Mouse (Mus musculus) inflammation-experienced regulatory T-cells, adult 6 months (primary cell): ENCODE results near the gene Trim46. TPM values are rescaled to one million over a fixed set of nuclear protein-coding genes. Genes with fewer than 3 reads are reported as not detected.

Experiments
- ATAC-seq: one replicate; pipeline ENCODE4 v1.8.0; 2017
- polyA plus RNA-seq, 3 experiments: library from polyadenylated mRNA; unstranded; fragments of 100-300 nt; shearing (Covaris generic); gene quantifications; one replicate each; pipeline ENCODE4 v1.2.1; 2017

Trim46 gene
- polyA plus RNA-seq, 3 experiments from 2014 or later: 2.6 to 5.5 (median 3.4) TPM

DNA sequence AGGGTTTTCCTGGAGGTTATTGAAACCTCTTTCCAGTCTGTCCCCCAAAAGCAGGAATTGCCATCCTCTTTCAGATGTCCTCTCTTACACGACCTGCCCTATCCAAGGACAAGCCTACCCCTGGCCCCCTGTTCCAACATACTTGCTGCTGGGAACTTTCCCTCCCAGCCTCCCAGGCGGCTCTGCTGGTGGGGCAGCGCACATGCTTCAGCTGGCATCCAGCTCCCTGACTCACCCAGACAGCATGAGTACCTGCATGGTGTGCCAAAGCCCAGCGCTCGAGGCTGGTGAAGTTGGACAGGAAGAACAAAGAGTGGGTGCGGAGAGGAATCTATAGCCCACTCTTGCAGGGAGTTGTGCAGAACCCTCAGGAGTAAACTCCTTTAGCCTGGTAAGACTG, 24.8 kb upstream of the Trim46 start:
- ATAC-seq: no peak

DNA sequence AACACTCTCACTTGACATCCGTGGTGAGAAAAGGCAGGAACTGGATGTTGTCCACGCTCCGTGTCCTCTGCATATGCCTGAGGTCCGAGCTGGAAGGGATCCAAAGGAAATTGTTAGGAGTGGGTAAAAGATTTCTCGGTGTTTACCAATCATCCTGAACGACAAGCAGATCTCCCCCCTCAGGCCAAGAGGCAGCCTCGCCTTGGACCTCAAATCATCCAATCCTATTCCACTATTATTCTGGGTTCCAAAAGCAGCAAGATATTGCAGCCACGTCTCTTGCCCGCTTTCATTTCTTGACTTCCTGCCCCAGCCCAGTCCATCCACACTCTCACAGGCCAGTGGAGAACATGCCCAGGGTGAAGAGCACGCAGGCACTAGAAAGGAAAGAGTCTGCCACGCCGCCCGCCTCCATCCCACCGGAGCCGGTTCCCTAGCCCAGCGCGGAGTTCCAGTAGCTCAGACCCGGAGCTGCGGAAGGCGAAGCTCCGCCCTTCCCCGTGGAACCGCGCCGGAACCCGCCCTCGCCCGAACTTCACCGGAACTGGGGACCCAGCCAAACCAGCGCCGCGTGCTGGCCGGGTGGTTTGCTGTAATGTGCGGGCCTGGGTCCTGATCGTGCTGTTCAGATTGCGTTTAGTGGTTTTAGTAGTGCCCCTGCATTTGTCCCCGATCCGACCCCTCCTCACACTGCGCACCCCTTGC, 24.1 kb upstream of the Trim46 start, which contains the start of gene Slc50a1:
Gene Slc50a1 (minus strand): TSS at position 520 of the 705 bp plus-strand sequence.
- ATAC-seq: peak; percentile 77

- no peak for ATAC-seq
Observed at GRCm38 (mm10) chr3:89268916-89269315, 22.8 kb upstream of the Trim46 start.

DNA sequence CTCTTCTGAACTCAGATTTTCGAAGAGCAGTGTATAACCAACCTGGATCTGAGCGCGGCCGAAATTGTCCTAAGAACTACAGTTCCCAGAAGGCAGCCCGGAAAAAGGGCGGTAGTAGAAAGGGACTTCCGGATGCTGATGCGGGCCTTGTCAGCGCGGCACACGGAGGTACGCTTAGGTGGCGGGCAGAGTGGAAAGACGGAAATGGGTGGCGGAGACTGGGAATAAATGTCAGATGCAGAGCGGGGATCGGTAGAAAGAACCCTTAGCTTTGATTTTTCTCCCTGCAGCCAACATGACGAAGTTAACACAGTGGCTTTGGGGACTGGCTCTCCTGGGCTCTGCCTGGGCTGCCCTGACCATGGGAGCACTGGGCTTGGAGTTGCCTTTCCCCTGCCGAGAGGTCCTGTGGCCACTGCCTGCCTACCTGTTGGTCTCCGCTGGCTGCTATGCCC, 20.4 kb upstream of the Trim46 start:
- ATAC-seq: peak; percentile 93

- no peak for ATAC-seq
Observed at GRCm38 (mm10) chr3:89262417-89262816, 16.3 kb upstream of the Trim46 start.

GRCm38 (mm10) chr3:89260211-89260610, 14.1 kb upstream of the Trim46 start:
- no peak for ATAC-seq

DNA sequence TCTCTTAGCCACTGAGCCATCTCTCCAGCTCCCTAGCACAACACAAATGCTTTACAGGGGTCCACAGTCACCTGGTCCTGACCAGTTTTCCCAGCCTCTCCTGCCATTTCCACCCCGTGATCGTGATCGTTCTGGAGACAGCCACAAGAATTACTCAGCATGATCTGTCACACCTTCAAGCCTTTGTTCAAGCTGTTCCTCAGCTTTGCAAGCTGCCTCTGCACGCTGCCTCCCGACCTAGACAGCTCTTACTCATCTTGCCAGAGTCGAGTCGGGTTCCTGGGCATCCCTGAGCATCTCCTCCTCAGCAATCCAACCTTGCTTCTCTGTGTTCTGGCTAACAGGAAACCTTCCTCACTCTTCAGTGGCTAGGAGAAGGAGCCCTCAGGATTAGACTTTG, 13.0 kb upstream of the Trim46 start, which contains the start of gene Dpm3:
Gene Dpm3 (plus strand): TSS at position 283 of the 400 bp plus-strand sequence.
- ATAC-seq: no peak

DNA sequence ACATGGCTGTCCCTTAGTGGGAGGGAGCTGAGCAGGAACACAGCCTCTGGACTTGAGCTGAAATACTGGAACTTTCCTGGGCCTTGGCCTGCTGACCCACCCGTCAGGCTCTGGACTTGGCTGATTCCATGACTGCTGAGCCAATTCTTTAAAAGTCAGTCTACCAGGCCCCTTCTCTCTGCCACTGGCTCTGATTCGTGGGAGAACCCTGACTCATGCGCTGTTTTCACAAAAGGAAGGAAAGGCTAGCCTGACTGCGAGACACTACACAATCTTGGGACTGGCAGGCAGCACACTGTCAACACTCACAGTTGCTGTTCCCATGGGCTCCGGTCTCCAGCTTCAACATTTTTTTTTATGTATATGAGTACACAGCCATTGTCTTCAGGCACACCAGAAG, 10.1 kb upstream of the Trim46 start:
- ATAC-seq: no peak

GRCm38 (mm10) chr3:89254994-89255393, 8.9 kb upstream of the Trim46 start:
- ATAC-seq: no peak

- peak; percentile 58 for ATAC-seq
Observed at GRCm38 (mm10) chr3:89251365-89251895, 5.3 kb upstream of the Trim46 start.

GRCm38 (mm10) chr3:89250435-89251040, 4.4 kb upstream of the Trim46 start:
- ATAC-seq: no peak

DNA sequence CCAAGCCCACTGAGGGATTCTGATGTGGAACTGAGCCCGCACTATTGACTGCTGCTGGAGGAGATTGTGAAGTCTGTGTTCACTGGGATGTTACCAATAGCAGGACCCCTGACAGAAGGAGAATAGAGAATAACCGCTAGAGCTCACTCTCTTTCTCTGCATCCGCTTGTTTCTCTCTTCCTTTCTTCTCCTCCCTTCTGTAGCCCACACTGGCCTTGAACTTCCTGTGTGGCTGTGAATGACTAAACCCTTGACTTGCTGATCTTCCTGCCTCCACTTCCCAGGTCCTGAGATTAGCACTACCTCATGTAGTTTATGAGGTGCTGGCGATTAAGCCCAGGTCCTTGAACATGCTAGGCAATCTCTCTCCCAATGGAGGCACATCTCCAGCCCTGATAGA, 1.4 kb upstream of the Trim46 start:
- no peak for ATAC-seq

DNA sequence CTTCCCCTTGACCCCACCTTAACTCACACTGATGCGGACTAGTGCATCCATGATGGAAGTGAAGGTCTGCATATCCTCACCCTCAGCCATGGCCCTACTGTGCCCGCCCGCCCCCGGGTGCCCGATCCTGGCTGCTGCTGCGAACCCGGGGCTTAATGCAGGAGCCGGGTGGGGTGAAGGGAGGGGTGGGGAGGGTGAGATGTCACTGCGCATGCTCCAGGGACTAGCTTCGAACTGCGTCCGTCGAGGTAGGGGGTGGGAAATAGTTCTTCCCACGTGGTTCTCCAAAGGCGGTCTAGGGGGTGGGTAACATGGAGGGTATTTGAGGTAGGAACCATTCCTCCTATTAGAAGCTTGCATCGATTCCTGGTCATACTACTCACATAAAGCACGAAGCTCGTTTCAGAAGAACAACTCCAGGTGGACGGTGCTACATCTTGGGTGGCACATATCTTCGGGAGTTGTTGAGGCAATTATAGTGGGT, 379 bp downstream of the Trim46 start, which contains the start of gene Krtcap2:
Gene Krtcap2 (plus strand): TSS at position 279 of the 484 bp plus-strand sequence.
- peak; percentile 14 for ATAC-seq

DNA sequence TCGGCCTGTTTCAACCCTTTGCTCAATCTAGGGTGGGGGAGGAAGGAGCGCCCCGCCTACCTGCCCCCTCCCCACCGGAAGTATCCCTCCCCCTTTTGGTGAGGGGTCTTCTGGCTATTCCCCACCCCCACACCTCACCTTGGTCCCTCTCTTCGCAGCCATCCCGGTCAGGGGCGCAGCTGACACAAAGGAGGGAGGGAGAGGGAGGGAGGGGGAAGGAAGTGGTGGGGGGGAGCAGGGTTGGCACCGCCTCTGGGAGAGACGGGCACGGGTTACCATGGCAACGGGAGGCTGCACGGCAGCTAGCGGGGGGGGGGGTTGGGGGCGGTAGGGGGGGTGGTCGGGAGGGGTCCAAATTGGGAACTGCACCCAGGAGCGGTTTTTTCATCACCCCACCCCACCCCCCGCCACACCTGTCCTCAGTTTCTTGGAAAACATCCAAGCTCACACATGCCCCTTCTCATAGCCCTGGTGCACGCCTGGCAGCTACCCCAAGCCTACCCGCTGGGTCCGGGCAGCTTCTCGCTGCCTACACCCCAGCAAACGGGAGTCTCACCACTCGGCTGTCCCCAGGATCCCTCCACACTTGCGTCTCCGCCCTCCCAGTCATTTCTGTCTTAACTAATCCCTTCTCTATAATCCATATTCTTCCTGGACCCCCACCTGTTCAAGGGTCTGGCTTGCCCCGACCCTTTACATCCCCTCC, 974 bp downstream of the Trim46 start:
- ATAC-seq: no peak

- ATAC-seq: no peak
Observed at GRCm38 (mm10) chr3:89244158-89244981, 1.7 kb downstream of the Trim46 start.

- no peak for ATAC-seq
Observed at GRCm38 (mm10) chr3:89243609-89244008, 2.5 kb downstream of the Trim46 start.

DNA sequence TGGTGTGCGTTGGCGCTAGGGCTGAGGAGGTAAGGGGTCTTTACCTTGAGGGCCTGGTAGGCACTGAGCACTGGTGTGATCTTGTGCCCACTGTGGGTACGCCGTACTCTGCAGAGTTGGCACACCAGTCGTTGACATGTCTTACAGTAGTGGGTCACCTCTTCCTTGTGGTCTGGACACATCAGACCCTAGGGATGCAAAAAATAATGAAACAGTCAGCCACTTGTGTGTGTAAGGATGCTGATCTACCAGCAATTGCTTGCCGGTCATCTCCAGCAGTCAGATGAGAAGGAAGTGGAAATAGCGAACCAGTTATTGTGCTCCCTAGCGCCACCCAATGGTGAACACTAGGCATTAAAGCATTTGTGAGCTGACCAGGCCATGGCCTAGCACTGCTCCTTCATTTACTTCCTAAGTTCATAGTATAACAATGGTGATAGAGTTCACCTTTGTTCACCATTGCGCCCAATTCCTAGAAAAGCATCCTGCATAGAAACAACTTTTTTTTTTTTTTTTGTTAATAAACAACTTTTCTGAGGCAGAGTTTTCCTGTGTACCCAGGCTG, 3.7 kb downstream of the Trim46 start:
- ATAC-seq: no peak

GRCm38 (mm10) chr3:89238494-89238893, 7.6 kb downstream of the Trim46 start:
- ATAC-seq: no peak

- ATAC-seq: no peak
Observed at GRCm38 (mm10) chr3:89237682-89238081, 8.4 kb downstream of the Trim46 start.

- no peak for ATAC-seq
Observed at GRCm38 (mm10) chr3:89236516-89236915, 9.6 kb downstream of the Trim46 start.

- no peak for ATAC-seq
Observed at GRCm38 (mm10) chr3:89233562-89234110, 12.5 kb downstream of the Trim46 start.
